13 mouse cellular contexts compared by ENCODE assay signal in genomic region chr17:46835093-46835715, GRCm38 (mm10). TPM values are rescaled to one million over a fixed set of nuclear protein-coding genes. Genes with fewer than 3 reads are reported as not detected.
DNase-seq lines count a peak whose midpoint lies in the region; TF ChIP-seq lines count a peak whose summit lies in the region.
"Had no signal": no experiment of that assay in that cellular context is flagged by ENCODE, and none has a peak within 500 bp of the region (broad histone marks: within the 10 kb centered on the region; RNA-seq: fewer than 3 reads in every experiment).

No protein-coding gene starts in this region.

- intact Hi-C loops in heart, adult 2 months (cut with DNase I) = no loop called here

- no peaks in the 10 kb centered on the region for H3K27me3 ChIP-seq in heart, adult 2 months (ENCODE audit: control insufficient read depth, insufficient read depth, low read length)
- no peaks in the 10 kb centered on the region for H3K27me3 ChIP-seq in CH12.LX (replicated peaks)
- no peaks in the 10 kb centered on the region for H3K27me3 ChIP-seq in splenic B cell, adult 2 months (ENCODE audit: control insufficient read depth, insufficient read depth, low read length, poor library complexity, severe bottlenecking)
- H3K27me3 ChIP-seq: hindbrain, embryonic 15.5 days had no signal

- no peaks in the 10 kb centered on the region for H3K36me3 ChIP-seq in heart, adult 2 months (ENCODE audit: control insufficient read depth, insufficient read depth, low read length)
- peaks cover 0 to 23% of the 10 kb centered on the region in 2 experiments for H3K36me3 ChIP-seq in CH12.LX (replicated peaks in 1 of 2; ENCODE audit: control insufficient read depth in 1 of 2, insufficient read depth in 1 of 2, low read length in 1 of 2)
- H3K36me3 ChIP-seq in splenic B cell, adult 2 months (ENCODE audit: control insufficient read depth, insufficient read depth, low read length, poor library complexity, severe bottlenecking) = no peaks in the 10 kb centered on the region; the same call in none of the 2 replicates
- H3K36me3 ChIP-seq: hindbrain, embryonic 15.5 days had no signal

- H3K4me2 ChIP-seq in CH12.LX (ENCODE audit: insufficient read depth, low read depth, poor library complexity, severe bottlenecking) = no peak overlapping the region
- H3K4me2 ChIP-seq: hindbrain, embryonic 15.5 days had no signal

- dilution Hi-C loops in CH12.LX (cut with MboI; ENCODE audit: extremely low pct_ligation_motif_present, extremely low pct_unique_long_range_greater_than_20kb, low sequenced_read_pairs) = no loop called here

- peaks cover 10% of the 10 kb centered on the region for H3K4me1 ChIP-seq in heart, adult 2 months (ENCODE audit: control insufficient read depth, insufficient read depth, low read length)
- H3K4me1 ChIP-seq in CH12.LX (ENCODE audit: control insufficient read depth in 1 of 2, insufficient read depth in 2 of 2) = peaks cover 17 to 44% of the 10 kb centered on the region in 2 experiments
- H3K4me1 ChIP-seq: hindbrain, embryonic 15.5 days had no signal

- 81% methylated on average over 6 of the region's 6 CpGs for WGBS in heart, adult 2 months

- no peak for TF ChIP-seq POLR2A in heart, adult 2 months (IDR thresholded peaks at IDR 0.05; ENCODE audit: insufficient read depth, low read depth, low read length)
- TF ChIP-seq POLR2A in CH12.LX (IDR thresholded peaks at IDR 0.05; ENCODE audit: low read depth, low read length) = no peak

- TF ChIP-seq EP300 in heart, adult 2 months (IDR thresholded peaks at IDR 0.05; ENCODE audit: insufficient read depth, low read depth, low read length) = no peak
- TF ChIP-seq EP300 in CH12.LX (IDR thresholded peaks at IDR 0.05; ENCODE audit: low read length) = peak; percentile 68; the same call in 1 of the 2 replicates

- DNase-seq in heart, adult 11 months = peak; percentile 92
- no peak for DNase-seq in heart, adult 2 months
- peak; percentile 77 for DNase-seq in CH12.LX (ENCODE audit: extremely low read depth)
- DNase-seq in induced T-regulatory cell, adult 2 months (ENCODE audit: low read depth) = peak; percentile 83
- DNase-seq in splenic B cell, adult 2 months (ENCODE audit: low read depth, low spot score) = peak; percentile 79
- no peak for DNase-seq in frontal cortex, postnatal 10 days (ENCODE audit: low spot score in 2 of 2)
- DNase-seq in frontal cortex, postnatal 14 days (ENCODE audit: low spot score in 2 of 2) = no peak
- no peak for DNase-seq in embryo, embryonic 10 days (ENCODE audit: low spot score)
- DNase-seq: cerebellum, adult 11 months; right cerebral cortex, postnatal 25 days had no signal

- peaks cover 4% of the 10 kb centered on the region for H3K9me3 ChIP-seq in CH12.LX (replicated peaks; ENCODE audit: low read length)
- H3K9me3 ChIP-seq: hindbrain, embryonic 15.5 days had no signal

- no peak overlapping the region for H3K27ac ChIP-seq in heart, adult 2 months
- no peak overlapping the region for H3K27ac ChIP-seq in CH12.LX (ENCODE audit: insufficient read depth, low read depth)
- H3K27ac ChIP-seq: hindbrain, embryonic 15.5 days; liver, embryonic 14.5 days had no signal

- no peak for TF ChIP-seq CTCF in heart, adult 2 months (IDR thresholded peaks at IDR 0.05)
- no peak for TF ChIP-seq CTCF in CH12.LX (conservative IDR thresholded peaks at IDR 0.05 in 1 of 2, IDR thresholded peaks at IDR 0.05 in 1 of 2; ENCODE audit: low read depth in 2 of 2, low read length in 2 of 2)

- no peak overlapping the region for H3K4me3 ChIP-seq in heart, adult 2 months
- no peak overlapping the region for H3K4me3 ChIP-seq in CH12.LX (replicated peaks in 1 of 3; ENCODE audit: low read depth in 2 of 3, low read length in 2 of 3, poor library complexity in 1 of 3)
- H3K4me3 ChIP-seq: erythroblast, embryonic 14.5 days; hindbrain, embryonic 15.5 days had no signal

- H3K9ac ChIP-seq in heart, adult 2 months (ENCODE audit: low read depth, low read length) = no peak overlapping the region
- no peak overlapping the region for H3K9ac ChIP-seq in CH12.LX (ENCODE audit: insufficient read depth, low read depth)
- H3K9ac ChIP-seq: hindbrain, embryonic 15.5 days; liver, embryonic 14.5 days had no signal

- TF ChIP-seq RAD21 in CH12.LX (IDR thresholded peaks at IDR 0.05; ENCODE audit: low read depth, low read length) = no peak

- no peaks in the 10 kb centered on the region; the same call in 1 of the 2 replicates for H3K79me2 ChIP-seq in heart, adult 2 months (replicated peaks; ENCODE audit: control insufficient read depth, insufficient read depth, low read length)
- H3K79me2 ChIP-seq in CH12.LX (replicated peaks; ENCODE audit: control insufficient read depth, extremely low read depth, insufficient read depth, poor library complexity, severe bottlenecking) = no peaks in the 10 kb centered on the region; the same call in 1 of the 2 replicates

- in situ Hi-C loops in CH12.LX (cut with MboI; ENCODE audit: low pct_ligation_motif_present, low pct_unique_long_range_greater_than_20kb, low sequenced_read_pairs) = no loop called here

TF ChIP-seq in CH12.LX, 34 proteins besides CTCF, POLR2A, EP300 and RAD21:
- TF ChIP-seq MAFK (IDR thresholded peaks at IDR 0.05; ENCODE audit: insufficient replicate concordance, low read length) (no peak), IRF4 (IDR thresholded peaks at IDR 0.05; ENCODE audit: low read depth, low read length) (0 out of 2 replicates have a peak, but pooled peaks have one; percentile 25), JUN (IDR thresholded peaks at IDR 0.05; ENCODE audit: insufficient read depth, low read depth, low read length) (no peak), MEF2A (IDR thresholded peaks at IDR 0.05; ENCODE audit: borderline replicate concordance, low read depth, low read length) (0 out of 2 replicates have a peak, but pooled peaks have one; percentile 20), BHLHE40 (IDR thresholded peaks at IDR 0.05; ENCODE audit: low read depth, low read length) (peak; percentile 52; the same call in 1 of the 2 replicates), TCF12 (IDR thresholded peaks at IDR 0.05; ENCODE audit: low read depth, low read length) (0 out of 2 replicates have a peak, but pooled peaks have one; percentile 11)

RNA-seq across cellular contexts. Expression of gene Bicral, which starts 23.1 kb away (rescaled TPM):
- total RNA-seq in heart, adult 2 months (2021) = 10 to 100 TPM; 12.3 to 15.7 TPM
- polyA plus RNA-seq in heart, adult 2 months (2012; rRNA removed) = 7.4 and 9.6 TPM in 2 replicates
- 7.1 and 7.4 TPM in 2 replicates for total RNA-seq in CH12.LX (2012; rRNA removed)
- 2.4 and 3.0 TPM in 2 replicates for total RNA-seq in CH12.LX (2014; rRNA removed)
- 5.0 and 5.9 TPM in 2 replicates for polyA plus RNA-seq in CH12.LX (2012; ENCODE audit: insufficient read length, low read depth)

RNA-seq across cellular contexts. Expression of gene Rpl7l1, which starts 52.7 kb away (rescaled TPM):
- total RNA-seq in heart, adult 2 months (2021) = 10 to 100 TPM; 54.0 TPM
- 19.4 and 41.8 TPM in 2 replicates for polyA plus RNA-seq in heart, adult 2 months (2012; rRNA removed)
- 160 and 202 TPM in 2 replicates for total RNA-seq in CH12.LX (2012; rRNA removed)
- 261 and 301 TPM in 2 replicates for total RNA-seq in CH12.LX (2014; rRNA removed)
- polyA plus RNA-seq in CH12.LX (2012; ENCODE audit: insufficient read length, low read depth) = 296 and 383 TPM in 2 replicates

RNA-seq across cellular contexts. Expression of gene Tbcc, which starts 55.3 kb away (rescaled TPM):
- total RNA-seq in heart, adult 2 months (2021) = 10 to 100 TPM; 16.3 TPM
- 12.7 and 13.3 TPM in 2 replicates for polyA plus RNA-seq in heart, adult 2 months (2012; rRNA removed)
- 27.8 and 32.8 TPM in 2 replicates for total RNA-seq in CH12.LX (2012; rRNA removed)
- total RNA-seq in CH12.LX (2014; rRNA removed) = 19.4 and 21.6 TPM in 2 replicates
- polyA plus RNA-seq in CH12.LX (2012; ENCODE audit: insufficient read length, low read depth) = 15.1 and 16.4 TPM in 2 replicates

Comparison
In these comparisons a context has a peak if more than half of its experiments do, and no peak if none do; other contexts are left out.
1. DNase-seq: peak in heart, adult 11 months (single experiment), CH12.LX (single experiment), induced T-regulatory cell, adult 2 months (single experiment) and splenic B cell, adult 2 months (single experiment); none in heart, adult 2 months (0 of 2), frontal cortex, postnatal 10 days (0 of 2), frontal cortex, postnatal 14 days (0 of 2) and embryo, embryonic 10 days (single experiment).